Mouse (Mus musculus) mature B cell (primary cell): ENCODE results near the gene Metap1.
"Not testable (repeated sequence)": the region's sequence is repeated elsewhere in the genome, so short reads cannot be mapped to it uniquely, and the experiment has no call there.

Experiments used
- in situ Hi-C: fragments of 300-500 bp; cut with MboI; formaldehyde crosslinking; loops from 2 replicates; pipeline ENCODE4 v1.14.3; 2019

The Metap1 gene

GRCm38 (mm10) chr3:138499854-138500740 is 10.8 kb upstream of the Metap1 start:
- in situ Hi-C loops, result no loop called here

DNA sequence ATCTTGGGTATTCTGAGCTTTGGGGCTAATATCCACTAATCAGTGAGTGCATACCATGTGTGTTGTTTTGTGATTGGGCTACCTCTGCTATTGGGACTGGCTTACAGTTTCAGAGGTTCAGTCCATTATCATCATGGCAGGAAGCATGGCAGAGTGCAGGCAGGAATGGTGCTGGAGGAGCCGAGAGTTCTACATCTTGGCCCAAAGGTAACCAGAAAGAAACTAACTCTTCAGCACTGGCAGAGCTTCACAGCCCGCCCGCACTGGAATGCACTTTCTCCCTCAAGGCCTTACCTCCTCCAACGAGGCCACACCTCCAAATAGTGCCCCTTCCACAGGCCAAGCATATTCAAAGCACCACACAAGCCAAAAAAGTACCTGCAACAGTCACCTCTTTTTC is 9.4 kb upstream of the Metap1 start:
- in situ Hi-C loops, result no loop called here

- in situ Hi-C loops, result no loop called here
These were observed 6.1 kb upstream of the Metap1 start for GRCm38 (mm10) chr3:138495166-138496145.

DNA sequence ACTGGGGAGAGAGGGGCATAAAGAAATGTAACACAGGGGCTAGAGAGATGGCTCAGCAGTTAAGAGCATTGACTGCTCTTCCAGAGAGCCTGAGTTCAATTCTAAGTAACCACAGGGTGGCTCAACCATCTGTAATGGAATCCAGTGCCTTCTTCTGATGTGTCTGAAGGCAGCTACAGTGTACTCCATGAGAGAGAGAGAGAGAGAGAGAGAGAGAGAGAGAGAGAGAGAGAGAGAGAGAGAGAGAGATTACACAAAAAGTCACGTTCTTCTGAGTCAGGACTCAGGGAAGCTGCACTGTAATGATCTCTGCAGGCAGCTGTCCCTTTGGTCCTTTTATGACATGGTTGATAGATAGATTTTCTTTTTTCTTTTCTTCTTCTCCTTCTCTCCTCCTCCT is 5.2 kb upstream of the Metap1 start:
- in situ Hi-C loops, result no loop called here

- in situ Hi-C loops, result no loop called here
These were observed 4.4 kb upstream of the Metap1 start for GRCm38 (mm10) chr3:138493668-138494067.

DNA sequence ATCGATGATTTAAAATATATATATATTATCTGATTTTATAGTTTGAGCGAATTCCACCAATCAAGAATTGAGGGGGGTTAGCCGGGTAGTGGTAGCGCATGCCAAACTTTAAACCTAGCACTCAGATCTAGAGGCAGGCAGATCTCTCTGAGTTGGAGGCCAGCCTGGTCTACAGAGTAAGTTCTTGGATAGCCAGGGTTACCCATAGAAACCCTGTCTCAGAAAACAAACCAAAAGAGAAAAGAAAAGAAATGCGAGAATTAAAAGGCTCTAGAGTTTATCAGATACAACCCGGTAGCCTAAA is 671 bp upstream of the Metap1 start:
- in situ Hi-C loops, result no loop called here

DNA sequence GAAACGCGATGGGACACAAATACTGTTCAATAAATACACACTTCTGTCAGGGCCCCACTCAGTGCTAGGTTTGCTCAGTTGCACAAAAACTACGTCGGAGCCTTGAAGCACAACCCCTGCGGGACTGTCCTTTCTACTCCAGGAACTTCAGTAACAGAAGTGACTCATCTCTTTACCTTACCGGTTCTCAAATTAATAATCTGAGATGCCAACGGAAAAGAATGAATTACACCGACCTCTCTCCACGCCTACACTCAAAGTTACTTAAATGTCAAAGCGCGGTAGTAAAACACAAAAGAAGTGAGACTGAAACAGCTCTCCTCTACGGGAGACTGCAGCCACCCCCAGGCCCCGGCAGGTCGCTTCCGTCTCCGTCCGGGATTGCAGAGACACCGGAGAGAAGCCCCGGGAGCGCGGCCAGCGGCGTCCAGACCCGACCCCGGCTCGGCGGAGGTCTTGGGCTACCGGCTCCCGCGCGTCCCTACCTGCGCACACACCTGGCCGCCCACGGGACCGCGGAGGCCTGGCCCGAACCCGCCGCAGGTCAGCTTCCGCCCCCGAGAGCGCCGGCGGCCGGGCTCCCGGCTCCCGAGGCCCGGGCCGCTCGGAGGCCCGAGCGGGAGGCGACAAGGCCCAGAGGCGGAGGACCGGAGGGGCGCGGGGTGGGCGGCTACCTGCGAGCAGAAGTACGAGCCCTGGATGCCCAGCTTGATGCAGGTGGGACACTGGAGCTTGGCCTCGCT is 560 bp downstream of the Metap1 start:
- in situ Hi-C loops, result no loop called here

DNA sequence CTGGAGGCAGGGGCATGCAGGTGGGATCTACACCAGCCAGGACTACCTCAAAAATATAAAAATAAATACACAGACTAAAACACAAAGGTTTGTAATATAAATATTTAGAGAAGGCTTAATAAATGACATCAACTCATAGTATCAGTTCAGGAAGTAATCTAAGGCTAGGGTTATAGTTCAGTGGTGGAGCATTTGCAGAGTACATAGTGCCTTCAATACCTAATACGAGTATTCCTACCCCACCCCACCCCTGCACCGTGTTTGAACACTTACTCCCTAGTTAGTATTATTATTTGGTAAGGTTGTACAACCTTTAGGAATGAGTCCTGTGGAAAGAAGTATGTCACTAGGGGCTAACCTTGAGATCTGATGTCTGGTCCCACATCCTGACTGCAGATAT is 6.1 kb downstream of the Metap1 start:
- in situ Hi-C loops, result no loop called here

DNA sequence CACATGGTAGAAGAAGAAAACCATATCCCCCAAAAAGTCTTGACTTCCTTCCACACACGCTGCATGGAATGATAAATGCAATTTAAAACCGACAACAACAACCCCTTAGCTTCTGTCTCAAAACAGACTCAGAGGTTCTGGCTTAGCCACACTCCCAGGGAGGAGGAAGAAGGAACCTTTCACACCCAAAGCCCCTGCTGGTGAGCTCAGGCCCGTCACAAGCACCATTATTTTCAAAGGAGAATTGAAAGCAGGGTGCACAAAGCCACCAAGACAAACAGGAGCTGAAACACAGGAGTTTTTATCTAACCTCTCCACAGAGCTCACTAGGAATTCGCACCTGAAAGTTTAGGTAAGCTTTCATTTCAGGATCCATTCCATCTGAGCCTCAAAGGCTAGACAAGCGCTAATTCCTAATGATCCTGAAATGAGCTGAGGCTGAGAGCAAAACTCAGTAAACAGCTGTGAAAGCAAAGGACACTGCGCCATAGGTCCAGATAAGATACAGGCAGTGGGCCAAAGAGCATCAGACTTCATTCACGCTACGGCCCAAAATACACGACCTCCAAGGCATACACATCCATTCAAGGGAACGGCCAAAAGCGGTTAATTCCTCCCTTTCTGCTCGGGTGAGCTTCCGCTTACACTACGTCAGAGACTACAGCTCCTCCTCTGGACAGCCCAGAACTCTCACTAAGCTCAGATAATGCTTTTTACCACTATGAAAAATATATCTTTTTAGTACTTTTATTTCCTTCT is 7.6 kb downstream of the Metap1 start:
- in situ Hi-C loops, result no loop called here

DNA sequence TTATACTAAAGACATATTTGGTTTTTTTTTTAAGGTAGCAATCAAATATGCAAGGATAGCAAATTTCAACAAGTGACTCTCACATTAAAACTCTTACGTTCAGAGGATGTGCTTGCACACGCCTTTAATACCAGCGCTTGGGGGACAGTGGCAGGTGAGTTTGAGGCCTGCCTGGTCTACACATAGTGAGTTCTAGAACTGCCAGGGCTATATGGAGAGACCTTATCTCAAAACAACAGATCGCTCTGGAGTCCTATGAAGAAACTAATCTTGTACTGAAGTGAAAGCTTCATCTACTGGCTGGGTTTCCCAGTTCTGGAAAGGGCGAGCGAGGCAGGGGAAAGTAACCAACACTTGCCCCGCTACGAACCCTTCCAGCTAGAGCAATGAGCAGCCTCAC is 9.8 kb downstream of the Metap1 start:
- in situ Hi-C loops, result no loop called here

DNA sequence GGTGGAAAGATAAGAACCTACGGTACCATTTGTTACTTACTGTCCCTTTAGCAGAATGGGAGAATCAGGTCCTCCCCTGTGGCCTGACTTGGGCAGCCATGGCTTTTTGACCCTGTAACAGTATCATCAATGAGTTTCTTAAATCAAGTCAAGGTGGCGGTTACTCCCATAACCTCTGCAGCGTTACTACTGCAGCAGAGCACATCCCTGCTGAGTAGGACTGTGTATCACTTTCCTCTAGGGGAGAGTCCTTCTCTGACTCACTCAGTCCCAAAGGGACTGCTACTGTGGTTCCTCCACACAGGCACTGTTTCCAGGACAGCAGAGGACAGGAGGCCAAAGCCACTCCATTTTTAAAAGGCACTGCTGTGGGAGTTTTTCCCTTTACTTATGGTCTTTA is 18.2 kb downstream of the Metap1 start:
- in situ Hi-C loops, result no loop called here

DNA sequence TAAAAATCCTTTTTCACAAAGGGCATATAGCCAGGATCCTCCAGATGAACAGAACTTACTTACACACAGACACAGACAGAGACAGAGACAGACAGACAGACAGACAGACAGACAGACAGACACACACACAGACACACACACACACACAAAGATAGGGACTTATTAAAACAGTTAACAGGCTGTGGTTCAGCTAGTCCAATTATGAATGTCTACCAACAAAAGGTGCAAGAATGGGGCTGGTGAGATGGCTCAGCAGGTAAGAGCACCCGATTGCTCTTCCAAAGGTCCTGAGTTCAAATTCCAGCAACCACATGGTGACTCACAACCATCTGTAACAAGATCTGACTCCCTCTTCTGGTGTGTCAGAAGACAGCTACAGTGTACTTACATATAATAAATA is 22.7 kb downstream of the Metap1 start:
- in situ Hi-C loops, result not testable (repeated sequence)

- in situ Hi-C loops, result no loop called here
These were observed 24.7 kb downstream of the Metap1 start for GRCm38 (mm10) chr3:138464573-138465147.

DNA sequence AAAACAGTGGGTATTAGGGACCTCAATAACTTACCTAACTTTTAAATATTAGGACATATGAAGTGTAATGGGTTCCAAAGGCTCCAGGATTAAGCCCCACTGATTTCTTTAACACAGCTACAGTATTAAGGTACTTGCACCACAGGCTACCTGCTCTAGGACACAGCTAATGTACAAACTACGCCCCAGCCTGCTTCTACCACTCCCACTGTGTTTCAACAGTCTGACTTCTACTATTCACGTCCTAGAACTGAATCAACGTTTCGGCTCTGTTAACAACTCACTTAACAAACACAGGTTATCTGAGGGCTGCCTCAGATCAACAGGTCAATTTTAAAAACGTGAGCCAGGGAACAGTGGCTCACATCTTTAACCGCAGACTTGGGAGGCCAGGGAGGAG is 25.5 kb downstream of the Metap1 start:
- in situ Hi-C loops, result no loop called here

GRCm38 (mm10) chr3:138463137-138463536 is 26.2 kb downstream of the Metap1 start:
- in situ Hi-C loops, result no loop called here

DNA sequence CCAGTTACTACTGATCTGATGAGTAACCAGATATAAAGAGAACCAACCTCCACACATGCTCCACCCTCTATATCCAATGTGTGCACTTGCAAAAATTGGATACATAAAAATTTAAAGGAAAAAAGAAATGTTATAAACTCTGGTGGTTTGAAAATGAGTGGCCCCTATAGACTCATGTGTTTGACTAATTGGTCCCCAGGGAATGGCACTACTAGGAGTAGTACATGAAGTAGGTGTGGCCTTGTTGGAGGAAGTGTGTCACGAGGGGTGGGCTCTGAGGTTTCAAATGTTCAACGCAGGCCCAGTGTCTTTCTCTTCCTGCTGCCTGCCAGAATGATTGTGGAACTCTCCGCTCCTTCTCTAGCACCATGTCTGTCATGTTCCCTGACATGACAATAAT is 27.5 kb downstream of the Metap1 start:
- in situ Hi-C loops, result no loop called here

DNA sequence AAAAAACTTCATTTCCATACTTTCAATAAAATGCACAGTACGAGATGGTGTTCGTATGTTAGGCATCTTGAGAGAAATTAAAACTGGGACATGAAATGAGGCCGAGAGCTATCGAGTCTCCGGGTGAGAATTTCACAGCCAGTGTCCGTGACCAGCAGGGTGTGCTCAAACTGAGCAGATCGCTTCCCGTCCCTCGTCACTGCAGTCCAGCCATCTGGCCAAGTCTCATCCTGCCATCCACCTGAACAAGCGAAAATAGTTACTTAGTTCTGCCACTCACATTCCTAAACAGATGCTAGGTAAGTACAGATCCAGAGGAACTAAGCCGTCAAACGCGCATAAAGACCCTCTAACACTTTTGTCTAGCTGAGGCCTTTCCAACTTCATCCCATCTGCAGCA is 29.1 kb downstream of the Metap1 start:
- in situ Hi-C loops, result no loop called here

DNA sequence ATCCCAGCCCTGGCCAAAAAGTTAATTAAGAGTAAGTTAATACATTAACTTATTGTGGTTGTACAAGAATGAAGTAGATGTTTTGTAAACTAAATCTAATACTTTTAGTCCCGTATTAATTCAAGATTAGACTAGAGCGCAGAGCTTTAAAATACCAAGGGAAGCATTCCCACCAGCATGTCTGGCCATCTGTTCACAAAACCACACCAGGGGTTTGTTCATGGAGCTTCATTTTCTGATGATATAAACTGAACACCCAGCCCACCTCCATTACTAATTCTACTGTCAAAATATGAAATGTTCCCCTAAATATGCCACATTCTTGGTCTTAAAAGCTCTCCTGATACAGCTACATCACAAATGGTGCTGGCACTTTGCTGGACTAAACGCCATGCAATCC is 30.9 kb downstream of the Metap1 start:
- in situ Hi-C loops, result no loop called here

DNA sequence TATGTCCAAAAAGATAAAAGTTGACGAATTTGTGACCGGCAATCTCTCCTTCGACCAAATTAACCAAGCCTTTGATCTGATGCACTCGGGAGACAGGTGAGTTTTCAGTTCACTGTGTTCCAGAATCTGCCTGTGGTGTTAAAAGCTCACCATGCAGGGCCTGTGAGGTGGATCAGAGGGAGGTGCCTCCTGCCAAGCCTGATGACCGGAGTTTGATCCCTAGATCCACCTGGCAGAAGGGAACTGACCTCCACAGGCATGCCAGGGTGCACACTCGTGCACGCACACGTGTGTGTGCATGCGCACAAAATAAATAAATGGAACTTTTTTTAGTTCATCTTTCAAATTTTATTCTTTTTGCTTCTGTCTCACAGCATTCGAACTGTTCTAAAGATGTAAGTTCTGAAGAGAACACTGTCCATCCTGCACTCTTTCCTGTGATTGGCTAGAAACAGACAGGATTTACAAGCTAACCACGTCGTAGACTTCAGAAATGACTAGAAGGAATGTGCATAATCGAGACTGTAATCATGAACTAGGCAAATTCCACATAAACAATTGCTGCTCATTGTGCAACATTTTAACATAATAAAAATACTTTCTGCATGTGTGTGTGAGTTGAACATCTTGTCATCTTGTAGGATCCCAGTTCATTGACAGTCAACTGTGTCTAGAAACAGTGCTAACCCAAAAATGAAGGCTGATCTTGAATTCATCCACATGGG is 34.4 kb downstream of the Metap1 start:
- in situ Hi-C loops, result no loop called here

GRCm38 (mm10) chr3:138454234-138454633 is 35.1 kb downstream of the Metap1 start:
- in situ Hi-C loops, result no loop called here
